Mouse (Mus musculus) liver, postnatal 0 days (tissue): ENCODE measurements around the gene Kif26b. TPM values are rescaled to one million over a fixed set of nuclear protein-coding genes. Genes with fewer than 3 reads are reported as not detected.
A peak's percentile ranks its signal among the peaks of the same experiment; 100 is the strongest.

Experiments used
- ATAC-seq: fragments of 200-750 bp; cut with Nextera tagmentation; 2 replicates; pipeline ENCODE4 v1.8.0; 2017; ENCODE audit warnings: mild to moderate bottlenecking, moderate library complexity
- DNase-seq: peaks from one replicate; pipeline ENCODE4 v3.0.0-alpha.2; 2016
- H3K27ac ChIP-seq: fragments of 300-500 bp; sonication (generic); 2 replicates; pipeline ENCODE4 v1.5.1; 2014; ENCODE audit warnings: antibody characterized with exemption, moderate library complexity, mild to moderate bottlenecking, low read depth
- H3K27me3 ChIP-seq: fragments of 300-500 bp; sonication (generic); 2 replicates; pipeline ENCODE4 v1.6.1; 2014; ENCODE audit warnings: low read length, control low read depth, mixed read lengths; ENCODE audit not compliant: insufficient read depth
- H3K36me3 ChIP-seq: fragments of 300-500 bp; sonication (generic); replicated peaks from 2 replicates; pipeline ENCODE4 v1.6.1; 2014; ENCODE audit warnings: mild to moderate bottlenecking, control low read depth, low read length, moderate library complexity, mixed read lengths; ENCODE audit not compliant: insufficient read depth
- H3K4me1 ChIP-seq: fragments of 300-500 bp; sonication (generic); 2 replicates; pipeline ENCODE4 v1.6.1; 2014; ENCODE audit warnings: antibody characterized with exemption, mild to moderate bottlenecking, control low read depth; ENCODE audit not compliant: insufficient read depth
- H3K4me2 ChIP-seq: fragments of 300-500 bp; sonication (generic); 2 replicates; pipeline ENCODE4 v1.6.1; 2014; ENCODE audit warnings: low read depth, mild to moderate bottlenecking, low read length, moderate library complexity, mixed read lengths
- H3K4me3 ChIP-seq: fragments of 300-500 bp; sonication (generic); 2 replicates; pipeline ENCODE4 v1.5.1; 2014; ENCODE audit warnings: low read depth, low read length
- H3K9ac ChIP-seq: fragments of 300-500 bp; sonication (generic); replicated peaks from 2 replicates; pipeline ENCODE4 v1.6.1; 2014; ENCODE audit warnings: mild to moderate bottlenecking, moderate library complexity
- H3K9me3 ChIP-seq: fragments of 300-500 bp; sonication (generic); 2 replicates; pipeline ENCODE4 v1.6.1; 2016; ENCODE audit warnings: mild to moderate bottlenecking, control low read depth, low read length, mixed read lengths
- EP300 ChIP-seq: IDR thresholded peaks from 2 replicates; pipeline ENCODE4 v1.6.1; 2016; ENCODE audit warnings: antibody characterized with exemption, low read depth, mild to moderate bottlenecking
- WGBS: fragments of 180-500 bp; shearing (Covaris S2); extraction: QIAGEN DNeasy Blood & Tissue Kit; methylation state at CpG from one replicate; pipeline ENCODE4 v1.1.7; 2014; ENCODE audit not compliant: insufficient replicate concordance; 5-methylcytosine and 5-hydroxymethylcytosine counted together
- polyA plus RNA-seq: library from polyadenylated mRNA; unstranded; fragments of >200 nt; fragmentation: Nextera tagmentation; extraction: Ambion mirVana; gene quantifications from 2 replicates; pipeline ENCODE4 v1.2.1, GENCODE M21; 2015

Gene Kif26b
- polyA plus RNA-seq, 1 experiment from 2014 or later = 0.02 TPM

- Histone ChIP-seq H3K9ac (no peak overlapping the region), H3K4me2 (no peak overlapping the region), H3K9me3 (no peaks in the 10 kb centered on the region), H3K4me3 (no peak overlapping the region), H3K36me3 (no peaks in the 10 kb centered on the region), H3K27me3 (no peaks in the 10 kb centered on the region), H3K27ac (no peak overlapping the region), H3K4me1 (no peaks in the 10 kb centered on the region)
- DNase-seq = peak; percentile 34
- 56% methylated on average over 1 of the region's 1 CpGs for WGBS
- TF ChIP-seq EP300 = no peak
- no peak for ATAC-seq
Observed at GRCm38 (mm10) chr1:178988176-178988575, 459.3 kb downstream of the Kif26b start.

Other genes with a start within 250 kb of the Kif26b start
- gene Cox20, start 210.0 kb upstream of the Kif26b start, polyA plus RNA-seq = 98.3 and 109 TPM in 2 replicates
- 106 and 132 TPM in 2 replicates for gene Hnrnpu, start 191.3 kb upstream of the Kif26b start, polyA plus RNA-seq
- gene Efcab2, start 123.0 kb upstream of the Kif26b start, polyA plus RNA-seq = 2.0 and 2.3 TPM in 2 replicates